Mouse (Mus musculus): ENCODE results near the gene Ywhah.
A peak's percentile ranks its signal among the peaks of the same experiment; 100 is the strongest.
"Not testable (repeated sequence)": the region's sequence is repeated elsewhere in the genome, so short reads cannot be mapped to it uniquely, and the experiment has no call there.

Gene Ywhah

DNA sequence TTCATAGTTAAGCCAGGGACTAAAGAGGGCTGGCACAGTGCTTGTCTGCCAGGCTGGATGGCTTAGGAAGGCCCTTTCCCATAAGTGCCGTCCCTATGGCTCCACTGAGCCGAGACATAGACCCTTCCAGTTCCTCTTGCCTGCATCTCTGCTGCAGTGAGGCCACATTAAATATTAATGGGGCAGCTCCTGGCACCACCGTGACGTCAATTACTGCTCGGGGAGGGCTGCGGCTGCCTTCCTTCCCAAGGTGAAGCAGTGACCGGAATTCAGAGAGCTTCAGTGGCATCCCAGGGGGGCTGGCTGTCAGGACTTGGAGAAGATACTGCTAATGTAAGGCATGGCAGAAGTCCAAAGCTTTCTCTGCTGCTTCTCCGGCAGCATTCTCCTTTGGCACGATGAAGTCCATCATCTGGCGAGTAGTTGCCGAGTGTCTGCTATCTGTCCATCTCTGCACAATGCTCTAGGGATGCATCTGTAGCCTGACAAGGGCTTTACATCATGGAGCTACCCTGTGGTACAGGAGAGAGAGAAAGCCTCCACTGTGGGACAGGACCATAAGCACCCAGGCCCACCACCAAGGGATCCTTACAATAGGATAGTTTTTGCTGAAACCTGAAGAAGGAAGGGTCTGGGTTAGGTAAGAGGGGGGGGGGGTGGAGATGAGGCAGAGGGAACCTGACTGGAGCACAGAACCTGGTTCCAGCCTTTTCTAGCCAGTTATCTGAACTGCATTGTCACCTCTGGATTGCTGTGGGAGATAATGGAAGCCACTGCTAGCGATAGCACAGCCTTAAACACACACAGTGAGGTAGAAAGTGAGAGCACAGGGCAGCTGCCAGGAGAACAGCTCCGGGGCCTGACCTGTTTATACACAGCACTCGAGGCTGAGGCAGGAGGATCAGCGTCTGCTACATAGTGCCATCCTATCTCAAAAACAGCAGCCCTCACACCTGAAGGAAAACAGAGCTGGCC lies 7.2 kb upstream of the Ywhah start:
- DNase-seq (ENCODE audit: low spot score in 2 of 2): no peak

DNA sequence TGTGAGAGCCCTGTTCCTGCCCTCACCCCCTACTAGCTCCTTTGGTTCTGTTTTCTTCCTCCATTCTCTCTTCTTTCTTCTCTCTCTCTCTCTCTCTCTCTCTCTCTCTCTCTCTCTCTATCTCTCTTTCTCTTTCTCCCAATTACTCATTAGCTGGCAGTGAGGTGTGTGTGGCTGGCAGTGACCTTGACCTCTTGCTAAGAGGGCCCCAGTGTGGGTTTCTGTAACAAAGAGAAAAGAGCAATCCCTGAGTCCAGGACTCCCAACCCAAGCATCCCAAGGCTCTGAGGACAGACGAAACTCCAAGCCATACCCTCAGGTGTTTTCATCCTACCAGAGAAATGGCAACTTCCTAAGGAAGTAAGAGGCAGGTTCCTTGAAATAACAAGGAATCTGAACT lies 4.5 kb upstream of the Ywhah start:
- DNase-seq (ENCODE audit: low spot score in 2 of 2): no peak

- no peak for DNase-seq (ENCODE audit: low spot score in 2 of 2)
These were observed 3.0 kb upstream of the Ywhah start for GRCm38 (mm10) chr5:33015579-33015978.

DNA sequence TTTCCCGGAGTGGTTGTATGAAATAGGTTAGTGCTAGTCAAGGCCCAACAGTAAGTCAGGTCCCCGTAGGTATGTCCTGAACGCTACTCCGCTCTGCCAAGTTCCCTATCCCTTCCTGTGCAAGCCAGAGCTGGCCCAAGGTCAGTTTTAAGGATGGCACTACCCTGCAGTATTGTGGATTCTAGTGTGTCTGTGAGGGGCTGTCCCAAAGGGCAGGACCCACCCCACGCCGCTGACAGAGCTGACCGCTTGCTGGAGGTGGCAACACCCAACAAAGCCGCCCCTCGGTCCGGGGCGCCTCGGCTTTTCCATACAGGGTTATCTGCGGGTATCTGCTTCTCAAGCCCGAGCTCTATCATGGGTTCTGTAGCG lies 441 bp upstream of the Ywhah start:
- no peak for DNase-seq (ENCODE audit: low spot score in 2 of 2)

- DNase-seq (ENCODE audit: low spot score in 2 of 2): no peak
These were observed 808 bp downstream of the Ywhah start for GRCm38 (mm10) chr5:33019426-33019821.

GRCm38 (mm10) chr5:33021622-33022021 lies 3.0 kb downstream of the Ywhah start:
- no peak for DNase-seq (ENCODE audit: low spot score in 2 of 2)

DNA sequence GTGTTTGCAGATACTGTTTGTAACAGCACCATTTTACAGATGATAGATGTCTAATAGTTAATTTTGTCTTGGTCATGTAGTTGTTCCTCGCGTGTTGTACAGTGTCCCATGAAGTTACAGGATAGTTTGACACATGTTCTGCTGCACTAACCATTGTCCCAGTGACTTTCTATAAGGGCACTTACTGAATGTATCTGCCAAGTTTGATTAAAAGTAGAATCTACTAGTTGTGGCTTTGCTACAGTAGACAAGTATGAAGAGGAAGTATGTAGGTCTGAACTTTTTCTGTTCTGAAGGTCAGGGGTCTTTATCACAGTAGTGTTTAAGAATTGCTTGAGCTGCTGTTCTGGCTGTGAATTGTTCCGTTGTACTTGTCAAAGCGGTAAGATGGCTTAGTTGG lies 4.7 kb downstream of the Ywhah start:
- DNase-seq (ENCODE audit: low spot score in 2 of 2): no peak

DNA sequence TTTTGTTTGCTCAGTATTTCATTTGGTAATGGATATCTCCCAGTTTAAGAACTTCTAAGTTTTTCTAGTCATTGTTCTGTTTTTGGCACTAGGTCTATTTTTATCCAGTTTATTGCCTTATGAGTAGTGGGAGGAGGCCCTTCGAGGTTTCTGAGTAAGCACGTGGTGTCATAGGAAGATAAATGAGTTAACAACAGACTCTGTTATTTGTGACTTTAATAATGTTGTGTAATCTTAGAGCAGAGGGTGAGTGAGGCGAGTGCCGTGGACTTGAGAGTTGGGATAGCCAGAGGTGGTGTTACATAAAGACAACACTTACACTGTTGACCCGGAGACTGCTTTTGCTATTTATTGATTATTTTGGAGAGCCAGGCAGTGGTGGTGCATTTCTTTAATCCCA lies 5.9 kb downstream of the Ywhah start:
- no peak for DNase-seq (ENCODE audit: low spot score in 2 of 2)

GRCm38 (mm10) chr5:33028656-33029055 lies 10.0 kb downstream of the Ywhah start:
- DNase-seq (ENCODE audit: low spot score in 2 of 2): no peak

DNA sequence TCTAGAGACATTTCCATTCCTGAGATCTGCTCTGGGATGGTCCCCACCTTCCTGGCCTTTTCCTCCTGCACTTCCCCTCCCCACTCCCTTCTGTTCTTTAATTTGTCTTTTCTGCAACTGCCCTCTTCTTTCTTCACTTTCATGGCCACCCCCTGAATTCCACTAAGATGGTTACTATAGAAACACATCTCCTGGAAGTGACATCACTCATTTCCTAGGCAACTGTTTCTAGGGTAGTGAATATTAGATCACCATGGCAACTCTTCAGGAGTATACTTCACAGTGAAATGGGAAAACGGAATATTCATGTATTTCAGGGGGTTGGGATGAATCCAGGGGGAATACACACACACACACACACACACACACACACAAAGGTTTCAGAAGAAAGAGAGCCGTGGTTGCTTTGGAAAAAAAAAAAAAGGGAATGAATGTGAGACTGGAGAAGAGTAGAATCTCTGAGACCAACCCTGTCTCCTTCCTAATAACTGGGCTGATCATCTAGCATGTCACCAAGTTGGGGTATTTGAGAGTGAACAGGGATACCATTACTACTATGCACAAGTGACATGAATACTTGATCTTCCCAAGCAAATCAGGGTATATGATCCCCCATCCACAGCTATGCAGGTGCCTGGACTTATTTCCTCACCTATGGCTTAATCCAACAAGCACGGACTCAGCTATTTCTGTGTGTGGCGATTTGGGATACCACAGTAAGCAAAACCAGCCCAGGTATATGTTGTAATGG lies 12.0 kb downstream of the Ywhah start:
- no peak for DNase-seq (ENCODE audit: low spot score in 2 of 2)

DNA sequence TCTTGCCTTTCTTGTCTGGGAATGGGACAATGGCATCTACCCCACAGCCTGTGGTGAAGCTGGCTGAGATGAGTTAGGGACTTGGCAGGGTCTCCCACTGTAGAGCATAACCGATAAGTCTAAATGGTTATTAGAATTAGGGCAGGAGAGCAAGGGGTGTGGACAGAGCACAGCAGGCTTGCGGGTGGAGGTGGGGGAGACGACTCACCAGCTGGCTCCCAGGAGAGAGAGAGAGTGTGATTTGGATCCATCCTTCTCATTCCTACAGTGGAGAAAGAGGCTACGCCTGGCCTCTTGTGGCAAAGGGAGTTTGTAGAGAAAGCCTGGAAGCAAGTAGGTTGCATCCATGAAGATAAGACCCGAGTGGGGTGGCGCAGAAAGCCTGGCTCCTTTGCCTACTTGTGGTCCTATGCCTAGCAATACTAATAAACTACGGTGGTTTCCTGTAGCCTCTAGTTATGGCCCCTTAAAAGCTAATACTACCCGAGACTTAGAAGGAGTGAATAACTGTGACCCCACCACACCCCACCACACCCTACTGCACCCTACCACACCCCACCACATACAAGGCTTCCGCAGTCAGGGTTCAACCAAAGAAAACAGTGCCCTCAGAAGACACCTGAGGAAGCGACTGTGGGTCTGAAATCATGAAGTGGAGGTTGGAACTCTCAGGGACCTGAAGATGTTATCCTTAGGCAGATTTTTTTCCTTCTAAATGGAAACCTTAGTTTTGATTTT lies 13.6 kb downstream of the Ywhah start:
- DNase-seq (ENCODE audit: low spot score in 2 of 2): no peak

DNA sequence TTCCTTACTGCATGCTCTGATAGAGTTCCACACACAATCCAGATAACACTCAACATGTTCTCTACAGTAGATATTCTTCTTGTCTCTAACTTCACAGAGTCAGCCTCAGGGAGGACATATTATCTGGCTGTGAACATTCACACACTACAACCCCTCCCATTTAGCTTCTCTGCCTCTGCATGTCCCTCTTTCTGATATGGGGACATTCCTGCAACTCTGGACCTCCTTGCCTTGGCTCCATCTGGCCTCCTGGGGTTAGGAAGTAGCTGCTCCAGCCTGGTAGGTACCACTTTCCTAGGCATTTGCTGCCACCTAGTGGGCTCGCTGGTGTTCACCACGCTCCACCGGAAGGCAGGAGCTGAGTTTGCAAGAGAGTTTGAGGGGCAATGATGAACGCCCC lies 14.5 kb downstream of the Ywhah start:
- DNase-seq (ENCODE audit: low spot score in 2 of 2): peak; percentile 67 to 78

GRCm38 (mm10) chr5:33033633-33034032 lies 15.0 kb downstream of the Ywhah start:
- not testable (repeated sequence) for DNase-seq (ENCODE audit: low spot score in 2 of 2)

GRCm38 (mm10) chr5:33034100-33034499 lies 15.5 kb downstream of the Ywhah start:
- DNase-seq (ENCODE audit: low spot score in 2 of 2): no peak

DNA sequence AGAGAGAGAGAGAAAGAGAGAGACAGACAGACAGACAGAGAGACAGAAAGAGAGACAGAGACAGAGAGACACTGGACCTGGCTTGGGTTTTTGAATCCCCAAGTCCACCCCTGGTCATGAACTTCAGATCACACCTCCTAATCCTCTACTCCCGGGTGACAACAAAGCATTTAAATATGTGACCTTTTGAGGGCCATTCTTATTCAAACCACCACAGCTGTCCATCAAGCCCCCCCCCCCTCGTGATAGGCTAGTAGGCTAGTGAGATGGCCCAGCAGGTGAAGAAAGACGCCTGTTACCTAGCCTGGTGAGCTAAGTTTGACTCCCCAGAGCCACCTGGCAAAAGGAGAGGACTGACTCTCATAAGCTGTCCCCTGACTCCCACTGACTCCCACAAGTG lies 16.3 kb downstream of the Ywhah start:
- no peak for DNase-seq (ENCODE audit: low spot score in 2 of 2)

DNA sequence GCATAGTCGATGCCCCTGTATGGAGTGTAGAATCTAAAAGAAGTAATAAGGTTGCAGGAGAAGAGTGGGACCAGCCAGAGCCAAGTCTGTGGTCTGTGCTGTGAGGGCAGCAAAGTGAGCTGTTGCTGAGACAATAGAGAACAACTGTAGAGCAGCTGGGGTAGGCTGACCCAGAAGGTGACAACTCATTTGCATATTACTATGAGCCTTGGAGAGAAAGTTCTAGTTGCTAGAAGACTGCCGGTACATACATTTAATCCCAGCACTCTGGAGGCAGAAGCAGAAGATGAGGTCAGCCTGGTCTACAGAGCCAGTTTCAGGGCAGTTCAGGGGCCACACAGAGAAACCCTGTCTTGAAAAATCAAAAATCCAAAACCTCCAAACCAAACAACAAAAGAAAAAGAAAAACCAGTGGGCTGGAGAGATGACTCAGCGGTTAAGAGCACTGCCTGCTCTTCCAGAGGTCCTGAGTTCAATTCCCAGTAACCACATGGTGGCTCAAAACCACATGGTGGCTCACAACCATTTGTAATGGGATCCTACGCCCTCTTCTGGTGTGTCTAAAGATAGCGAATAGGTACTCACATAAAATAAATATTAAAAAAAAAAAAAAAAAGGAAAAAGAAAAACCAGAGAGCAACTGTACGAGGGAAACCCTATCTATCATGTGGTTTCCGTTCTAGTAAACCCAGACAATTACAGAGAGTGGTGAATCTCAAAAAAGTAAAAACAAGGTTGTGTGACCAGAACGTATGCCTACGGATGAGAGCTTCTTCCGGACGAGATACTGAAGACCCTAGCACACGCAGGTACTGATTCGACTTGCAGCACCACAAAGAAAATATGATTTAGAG lies 20.3 kb downstream of the Ywhah start:
- DNase-seq (ENCODE audit: low spot score in 2 of 2): no peak

DNA sequence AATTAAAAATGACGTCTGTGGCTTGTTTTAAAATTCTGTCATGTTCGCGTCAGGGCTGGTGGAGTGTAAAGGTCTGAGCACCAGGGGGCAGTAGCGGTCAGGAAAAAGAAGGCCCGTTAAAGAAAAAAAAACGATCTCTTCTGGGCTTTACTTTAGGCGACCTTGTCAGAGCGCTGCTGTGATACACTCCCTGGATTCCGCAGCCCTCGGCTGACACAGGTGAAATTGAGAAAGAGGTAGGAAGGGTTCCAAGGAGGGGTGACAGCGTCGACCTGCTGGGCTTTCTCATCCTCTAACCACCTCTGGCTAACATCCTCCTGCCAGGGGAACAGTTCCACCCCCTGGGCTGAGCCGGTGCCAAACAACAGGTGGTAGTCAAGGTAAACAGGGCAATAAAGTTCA lies 20.9 kb downstream of the Ywhah start:
- peak; percentile 41 to 54 for DNase-seq (ENCODE audit: low spot score in 2 of 2)

DNA sequence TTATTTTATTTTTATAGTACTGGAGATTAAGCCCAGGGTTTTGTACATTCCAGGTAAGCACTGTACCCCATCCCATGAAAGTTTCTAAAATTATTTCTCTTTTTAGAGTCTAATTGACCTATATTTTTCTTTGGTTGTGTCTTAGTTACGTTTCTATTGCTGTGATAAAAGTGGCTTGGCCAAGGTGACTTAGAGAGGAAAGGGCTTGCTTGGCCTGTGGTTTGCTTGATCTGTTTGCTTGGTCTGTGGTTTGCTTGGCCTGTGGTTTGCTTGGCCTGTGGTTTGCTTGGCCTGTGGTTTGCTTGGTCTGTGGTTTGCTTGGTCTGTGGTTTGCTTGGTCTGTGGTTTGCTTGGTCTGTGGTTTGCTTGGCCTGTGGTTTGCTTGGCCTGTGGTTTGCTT lies 22.1 kb downstream of the Ywhah start:
- not testable (repeated sequence) for DNase-seq (ENCODE audit: low spot score in 2 of 2)

- DNase-seq (ENCODE audit: low spot score in 2 of 2): no peak
These were observed 24.8 kb downstream of the Ywhah start for GRCm38 (mm10) chr5:33043397-33043796.

GRCm38 (mm10) chr5:33044636-33045315 lies 26.2 kb downstream of the Ywhah start:
- no peak for DNase-seq (ENCODE audit: low spot score in 2 of 2)

GRCm38 (mm10) chr5:33045316-33045705 lies 26.7 kb downstream of the Ywhah start:
- DNase-seq (ENCODE audit: low spot score in 2 of 2): no peak

Data from urinary bladder, postnatal 36 days (tissue).